Mouse (Mus musculus) embryo, embryonic 11 days (tissue): Measurements from ENCODE around the gene Fggy.

Experiments used
- DNase-seq: peaks from one replicate; pipeline ENCODE4 v3.0.0-alpha.2; 2015

The Fggy gene

DNA sequence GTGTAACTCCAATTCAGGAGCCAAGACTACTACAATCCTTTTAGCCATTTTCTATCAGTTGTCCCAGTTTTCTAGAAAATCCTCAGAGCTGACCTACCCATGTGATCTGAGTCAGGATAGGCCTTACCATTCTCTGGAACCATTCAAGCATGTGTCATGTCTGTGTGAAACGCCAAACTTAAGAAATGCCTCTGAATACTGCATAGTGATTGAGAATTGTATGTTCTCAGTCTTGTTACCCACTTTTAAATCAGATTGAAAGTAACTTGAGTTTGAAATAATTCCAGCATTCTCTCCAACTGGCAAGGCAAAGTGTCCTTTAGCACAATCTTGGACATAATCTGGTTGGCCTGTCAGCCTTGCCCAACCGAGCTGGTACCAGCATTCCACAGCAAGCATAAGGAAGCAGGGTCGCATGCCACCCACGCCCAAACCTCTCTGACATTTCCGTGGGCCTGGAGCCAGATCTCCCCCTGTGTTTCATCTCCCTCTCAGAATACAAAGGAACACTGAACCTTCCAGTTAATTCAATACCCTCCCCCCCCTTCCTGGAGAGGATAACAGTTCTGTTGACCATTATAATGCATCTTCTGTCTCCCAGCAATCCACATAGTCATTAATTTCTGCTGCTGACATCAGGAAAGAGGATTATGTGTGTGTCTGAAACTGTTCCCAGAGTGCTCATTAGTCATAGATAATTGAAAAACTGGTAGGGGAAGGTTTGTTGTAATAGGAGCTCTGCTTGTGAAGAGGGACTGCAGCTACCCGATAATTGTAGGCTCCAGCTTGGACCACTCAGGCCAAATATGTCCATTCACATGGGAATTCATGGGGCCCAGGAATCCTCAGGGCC lies 176.3 kb downstream of the Fggy start:
- DNase-seq, result peak; percentile 65

DNA sequence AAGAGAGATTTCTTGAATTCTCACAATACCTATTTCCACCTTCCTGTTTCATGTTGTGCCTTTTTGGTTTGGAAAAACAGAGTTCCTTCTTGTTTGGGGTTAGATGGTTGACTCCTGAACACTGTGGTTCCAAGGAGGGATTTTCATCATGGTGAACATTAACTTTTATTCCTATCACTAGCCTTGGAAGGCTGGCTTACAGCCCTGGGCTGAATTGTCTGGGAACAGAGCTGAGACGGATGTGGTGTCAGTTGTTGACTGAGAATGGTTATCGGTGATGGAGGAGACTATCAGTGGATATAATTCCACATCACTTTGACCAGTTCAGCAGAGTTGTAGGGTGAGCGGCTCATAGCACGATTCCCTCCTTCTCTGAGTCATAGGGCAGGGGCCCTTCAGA lies 178.7 kb downstream of the Fggy start:
- DNase-seq, result no peak

DNA sequence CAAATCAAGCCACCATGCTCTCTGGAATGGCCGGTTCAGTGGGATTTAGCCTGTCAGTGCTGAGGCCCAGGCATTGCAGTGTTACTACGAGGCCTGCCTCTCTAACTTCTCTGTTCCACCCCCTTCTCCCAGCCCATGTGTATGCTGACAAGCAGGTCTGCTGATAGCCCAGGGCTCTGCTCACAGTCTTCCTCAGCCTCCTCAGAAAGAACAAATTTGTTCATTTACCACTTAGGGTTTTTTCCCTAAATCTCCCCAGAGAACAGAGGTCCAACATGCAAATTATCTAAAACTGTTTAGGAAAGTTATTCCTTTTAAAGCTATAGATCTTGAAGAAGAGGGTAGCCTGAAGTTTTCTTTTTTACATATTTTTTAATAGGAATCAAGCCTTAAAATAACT lies 179.4 kb downstream of the Fggy start:
- no peak for DNase-seq

DNA sequence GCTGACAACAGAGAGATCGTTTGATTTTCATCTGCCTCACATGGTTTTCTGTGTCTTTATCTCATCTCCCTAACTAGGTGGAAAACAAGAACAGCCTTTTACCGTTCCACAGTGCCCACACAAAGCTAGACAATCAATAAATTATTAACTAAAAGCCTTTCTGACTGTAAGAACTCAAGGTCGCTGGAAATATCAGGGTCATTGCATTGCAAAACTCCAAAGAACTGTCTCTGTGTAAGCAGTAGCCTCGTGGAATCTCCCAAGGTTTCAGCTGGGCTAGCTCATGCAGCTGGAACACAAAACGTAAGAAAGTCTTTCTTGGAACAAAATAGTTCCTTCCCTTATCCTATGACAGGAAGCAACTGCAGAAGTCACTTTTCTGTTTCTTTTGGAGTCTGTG lies 180.9 kb downstream of the Fggy start:
- DNase-seq, result no peak

DNA sequence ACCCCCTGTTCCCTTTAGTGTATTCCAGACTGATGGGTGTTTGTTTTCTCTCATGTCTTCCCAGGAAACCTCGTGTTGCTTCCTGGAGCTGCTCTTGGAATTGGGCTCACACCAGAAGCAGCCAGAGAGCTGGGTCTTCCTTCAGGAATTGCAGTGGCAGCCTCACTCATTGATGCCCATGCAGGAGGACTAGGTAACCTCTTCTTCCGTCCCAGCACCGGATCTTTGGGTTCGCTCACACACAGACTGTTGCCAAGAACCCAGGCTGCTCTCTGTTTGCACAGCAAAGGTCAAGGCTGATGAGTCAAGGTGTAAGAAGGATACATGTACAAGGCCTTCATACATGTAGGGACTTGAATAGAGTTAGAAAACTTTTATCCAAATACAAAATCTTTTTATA lies 181.4 kb downstream of the Fggy start:
- no peak for DNase-seq

DNA sequence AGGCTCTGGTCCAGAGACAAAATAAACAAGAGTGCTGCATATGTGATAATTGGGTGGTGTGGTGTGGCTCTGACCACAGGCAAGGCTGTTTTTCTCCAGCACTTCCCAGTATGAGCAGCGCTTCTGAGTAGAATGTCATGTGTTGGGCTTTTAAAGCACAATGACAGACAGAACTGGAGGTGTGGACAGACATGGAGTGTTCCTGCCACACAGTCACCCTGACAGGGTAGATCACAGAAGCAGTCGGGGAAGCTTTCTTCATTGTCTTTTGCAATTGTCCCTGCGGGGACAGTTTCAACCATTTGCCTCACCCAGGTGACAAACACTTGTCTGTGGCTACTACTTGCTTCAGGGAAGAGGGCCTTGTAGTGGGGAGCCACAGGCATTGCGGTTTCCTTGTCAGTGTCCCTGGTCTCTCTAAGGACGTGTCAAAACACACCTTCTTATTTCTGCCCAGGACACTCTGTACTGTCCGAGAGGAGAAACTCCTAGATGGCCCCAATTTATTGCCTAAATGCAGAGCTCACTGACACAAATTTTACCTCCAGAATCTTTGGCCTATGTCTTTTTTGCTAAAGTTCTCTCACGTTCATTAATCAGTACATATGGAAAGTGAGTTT lies 183.9 kb downstream of the Fggy start:
- DNase-seq, result no peak

DNA sequence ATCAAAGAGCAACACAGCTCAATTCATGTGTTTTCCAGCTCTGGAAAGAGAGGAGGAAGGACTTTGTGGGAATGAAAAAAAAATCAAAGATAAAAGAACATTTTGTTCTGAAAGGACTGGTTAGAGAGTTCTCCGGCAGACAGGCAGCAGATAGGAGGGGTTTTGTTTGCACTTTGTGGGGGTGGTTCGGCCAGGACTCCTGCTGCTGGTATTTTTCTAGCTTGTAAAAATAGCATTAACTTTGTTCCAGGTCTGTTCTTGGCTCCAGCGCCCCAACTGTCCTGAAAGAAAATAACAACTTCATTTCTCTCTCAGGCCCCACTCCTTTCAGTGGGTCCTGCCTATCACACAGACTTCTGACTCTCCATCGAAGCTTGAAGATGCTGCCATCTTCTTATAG lies 185.7 kb downstream of the Fggy start:
- peak; percentile 43 for DNase-seq

DNA sequence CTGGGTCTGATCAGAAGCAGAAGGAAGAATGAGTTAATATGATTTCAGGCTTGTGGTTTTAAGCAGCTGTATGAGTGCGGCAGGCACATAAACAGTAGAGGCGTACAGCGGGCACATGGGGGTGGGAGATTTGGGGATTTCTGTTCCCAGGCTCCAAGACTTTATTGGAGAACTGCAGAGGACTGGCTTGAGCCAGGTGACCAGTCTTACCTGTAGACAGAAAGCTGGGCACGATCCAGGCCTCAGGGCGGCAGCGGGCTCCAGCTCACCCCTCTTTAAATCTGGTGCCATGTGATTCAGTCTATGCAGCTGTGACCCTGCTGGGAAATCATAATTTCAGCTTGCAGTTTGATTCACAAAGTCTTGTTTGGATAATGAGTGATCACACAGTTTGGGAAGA lies 189.6 kb downstream of the Fggy start:
- no peak for DNase-seq

DNA sequence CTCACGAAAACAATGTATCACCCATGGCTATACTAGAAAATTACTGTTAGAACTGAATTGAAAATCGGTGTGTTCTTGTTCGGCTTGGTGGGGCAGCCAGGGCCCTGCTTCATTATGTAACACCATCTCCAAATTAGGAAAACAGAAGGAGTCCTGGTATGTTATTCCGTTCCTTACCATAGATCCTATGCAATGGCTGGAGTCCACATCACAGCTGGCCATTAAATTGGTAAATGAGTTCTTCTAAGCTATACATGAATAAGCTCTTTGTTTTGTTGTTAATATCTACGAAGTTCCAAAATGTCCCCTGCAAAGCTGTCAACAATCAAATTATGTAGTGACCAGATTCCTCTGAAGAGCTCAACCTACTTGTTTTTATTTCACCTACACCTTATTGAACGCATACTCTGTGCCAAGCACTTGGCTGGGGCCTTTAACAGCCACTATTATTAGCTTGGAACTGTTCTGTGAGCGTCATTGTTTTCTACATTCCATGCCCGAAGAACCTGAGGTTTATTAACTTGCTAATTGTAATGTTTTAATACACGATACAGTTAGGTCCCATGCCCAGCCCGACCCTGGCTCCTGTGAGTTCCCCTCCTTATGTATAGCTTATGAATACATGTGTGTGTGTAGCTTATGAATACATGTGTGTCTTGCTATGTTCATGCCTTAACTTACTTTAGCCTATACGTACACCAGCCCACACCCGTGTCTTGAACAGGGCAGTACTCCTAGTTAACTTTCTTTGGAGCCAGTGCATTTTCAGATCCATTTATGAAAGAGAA lies 190.3 kb downstream of the Fggy start:
- no peak for DNase-seq

DNA sequence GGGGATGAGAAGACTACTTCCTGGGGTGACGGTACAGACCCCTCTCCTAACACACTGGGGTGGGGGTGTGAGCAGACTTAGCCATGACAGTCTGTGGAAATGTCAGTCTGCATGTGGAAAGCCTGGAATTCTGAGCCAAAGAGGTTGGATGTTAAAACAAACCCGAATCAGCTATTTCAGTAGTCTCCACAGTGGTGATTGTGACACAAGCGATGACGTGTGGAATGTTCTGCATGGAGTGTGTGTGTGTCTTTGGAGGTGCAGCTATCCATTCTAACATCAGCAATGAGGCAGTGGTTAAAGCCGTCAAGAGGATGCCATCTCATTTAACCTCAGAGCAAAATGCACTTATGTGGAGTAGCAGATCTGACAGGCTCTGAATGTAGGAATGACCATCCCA lies 192.9 kb downstream of the Fggy start:
- no peak for DNase-seq

DNA sequence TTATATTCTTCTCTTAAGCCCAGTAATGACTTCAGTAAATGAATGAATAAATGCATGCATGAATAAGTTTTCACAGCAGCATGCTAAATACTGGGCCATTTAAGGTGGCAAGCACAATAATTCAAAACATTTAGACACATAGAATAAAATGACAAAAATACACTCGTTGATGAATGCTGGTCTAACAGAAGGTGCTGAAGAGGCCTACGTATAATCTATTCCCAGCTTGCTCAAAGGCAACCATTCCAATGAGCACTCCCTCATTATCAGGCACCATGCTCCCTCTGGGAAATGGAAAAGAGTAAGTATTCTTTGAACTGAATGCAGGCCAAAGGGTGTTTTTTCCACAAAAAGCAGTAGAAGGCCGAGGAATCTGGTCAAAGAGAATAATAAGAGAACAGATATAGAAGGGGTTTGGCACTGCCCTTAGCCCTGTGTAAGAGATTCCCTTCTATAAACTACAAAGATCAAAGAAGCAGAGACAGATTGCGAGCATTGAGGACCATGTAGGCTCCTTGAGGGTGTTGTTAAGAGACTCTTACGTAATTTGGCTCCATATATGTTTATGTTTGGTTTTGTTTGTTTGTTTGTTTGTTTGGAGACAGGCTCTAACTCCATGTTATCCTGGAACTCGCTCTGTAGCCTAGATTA lies 195.4 kb downstream of the Fggy start:
- no peak for DNase-seq

DNA sequence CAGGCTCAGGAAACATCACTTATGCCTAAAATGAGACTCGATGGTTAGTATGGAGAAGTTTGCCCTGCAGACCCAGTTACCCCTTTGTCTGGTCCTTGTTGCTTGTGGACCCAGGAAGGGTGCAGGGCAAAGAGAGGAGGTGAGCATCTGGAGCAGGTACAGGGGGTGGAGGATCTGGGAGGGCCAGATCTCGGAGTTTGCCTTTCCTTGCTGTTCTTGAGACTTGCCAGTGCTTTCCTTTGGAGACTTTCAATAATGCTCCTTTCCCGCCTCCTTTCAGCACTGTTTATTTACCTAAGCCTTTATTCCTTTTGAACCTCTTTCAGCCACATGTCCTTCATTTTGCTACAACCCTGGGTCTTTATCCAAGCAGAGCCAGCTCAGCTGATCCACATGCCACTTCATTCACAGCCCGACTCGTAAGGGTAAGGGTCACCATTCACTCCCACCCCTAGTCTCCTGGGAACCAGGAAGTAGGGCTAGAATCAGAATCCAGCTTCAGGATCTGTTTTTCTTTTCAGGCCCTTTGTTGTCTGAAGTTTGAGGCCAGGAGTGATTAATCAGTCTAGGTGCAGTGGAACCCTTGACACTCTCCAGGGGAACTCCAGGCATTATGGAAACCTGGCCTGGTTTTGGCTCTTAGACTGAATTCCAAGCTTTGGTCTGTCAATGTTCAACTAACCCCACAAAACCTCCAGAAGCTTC lies 201.9 kb downstream of the Fggy start:
- peak; percentile 69 for DNase-seq

DNA sequence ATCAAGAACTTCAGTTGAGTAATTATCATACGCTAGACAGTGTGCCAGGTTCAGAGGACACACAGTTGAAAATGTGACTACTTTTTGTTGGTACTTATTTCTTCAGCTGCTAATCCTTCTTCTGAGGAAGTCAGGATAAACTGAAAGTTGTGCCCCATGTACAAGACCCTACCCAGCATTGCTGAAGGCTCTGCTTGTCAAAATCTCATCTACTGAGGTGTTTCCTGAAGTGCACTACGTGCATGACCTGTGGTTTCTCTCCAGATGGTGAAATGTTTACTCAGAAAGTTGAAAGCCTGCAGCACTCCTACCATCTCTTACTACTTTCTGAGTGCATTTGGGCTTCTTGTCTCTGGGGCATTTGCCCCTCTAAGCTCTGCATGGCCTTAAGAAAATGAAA lies 208.1 kb downstream of the Fggy start:
- DNase-seq, result no peak

DNA sequence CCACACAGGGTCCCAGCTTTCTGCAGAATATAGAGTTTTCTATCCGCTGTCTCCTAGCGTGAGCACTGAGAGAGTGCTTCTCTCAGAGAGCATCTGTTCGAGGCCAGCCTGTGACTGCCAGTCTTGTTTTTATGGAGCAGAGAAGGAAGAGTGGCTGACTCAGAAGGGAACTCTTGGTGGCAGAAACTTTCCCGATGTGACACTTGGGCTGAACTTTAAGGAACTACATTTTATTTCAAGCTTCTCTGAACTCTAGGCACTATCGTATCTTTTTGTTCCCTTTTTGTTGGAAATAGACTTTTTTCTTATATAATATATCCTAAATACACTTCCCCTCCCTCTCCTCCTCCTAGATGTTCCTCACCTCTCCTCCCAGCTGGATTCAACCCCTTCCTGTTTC lies 213.2 kb downstream of the Fggy start:
- no peak for DNase-seq

DNA sequence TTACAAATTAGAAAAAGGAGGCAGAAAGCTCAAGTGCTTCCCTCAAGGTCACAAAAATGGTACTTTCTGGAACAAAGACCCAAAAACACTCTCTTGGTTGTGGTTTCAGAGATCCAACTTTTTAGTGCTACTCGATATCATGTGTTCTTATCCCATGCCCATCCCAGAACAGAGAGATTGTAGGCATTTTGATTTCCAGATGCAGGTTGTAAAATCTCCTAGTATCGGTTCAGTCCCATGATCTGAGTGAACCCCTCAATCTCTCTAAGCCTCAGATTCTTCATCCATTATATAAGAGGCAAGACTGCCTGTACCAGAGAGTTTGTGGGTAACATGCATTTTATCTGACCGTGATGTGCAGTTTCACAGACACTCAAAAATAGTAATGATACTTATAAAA lies 214.2 kb downstream of the Fggy start:
- DNase-seq, result no peak

DNA sequence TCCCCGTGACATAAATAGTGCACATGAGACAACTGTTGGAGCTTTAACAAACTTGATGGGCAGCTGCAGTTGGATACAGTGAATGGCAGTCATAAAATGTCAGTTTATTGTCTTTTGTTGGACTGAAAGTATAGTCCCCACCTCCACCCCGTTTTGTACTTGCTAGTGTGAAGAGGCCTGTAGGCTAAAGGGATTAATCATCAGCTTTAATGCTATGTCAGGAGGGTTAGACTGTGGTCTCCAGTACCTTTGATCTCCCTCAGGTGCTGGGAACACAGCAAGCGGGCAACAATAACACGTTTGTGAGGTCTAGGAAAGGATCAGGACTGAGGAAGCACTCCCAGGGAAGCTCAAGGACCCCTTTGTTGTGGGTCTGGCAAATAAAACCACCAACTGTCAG lies 214.6 kb downstream of the Fggy start:
- no peak for DNase-seq

DNA sequence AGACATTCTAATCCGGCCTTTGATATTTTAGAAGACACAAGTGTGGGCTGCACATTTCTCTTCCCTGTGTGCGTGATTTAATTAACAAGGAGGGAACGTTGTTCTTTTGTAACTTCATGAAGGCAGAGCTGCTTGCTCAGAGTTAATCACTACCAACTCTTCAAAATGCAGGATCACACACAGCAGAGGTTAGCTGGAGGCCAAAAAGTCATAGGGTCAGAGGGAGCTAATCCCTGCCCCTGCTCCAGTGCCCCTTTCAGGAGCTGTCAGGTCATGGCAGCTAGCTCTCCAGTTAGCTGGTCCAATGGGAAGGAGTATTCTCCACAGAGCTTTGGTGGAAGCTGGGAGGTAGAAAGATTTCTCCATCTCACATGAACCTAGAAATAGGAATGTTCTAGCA lies 215.4 kb downstream of the Fggy start:
- DNase-seq, result peak; percentile 47

DNA sequence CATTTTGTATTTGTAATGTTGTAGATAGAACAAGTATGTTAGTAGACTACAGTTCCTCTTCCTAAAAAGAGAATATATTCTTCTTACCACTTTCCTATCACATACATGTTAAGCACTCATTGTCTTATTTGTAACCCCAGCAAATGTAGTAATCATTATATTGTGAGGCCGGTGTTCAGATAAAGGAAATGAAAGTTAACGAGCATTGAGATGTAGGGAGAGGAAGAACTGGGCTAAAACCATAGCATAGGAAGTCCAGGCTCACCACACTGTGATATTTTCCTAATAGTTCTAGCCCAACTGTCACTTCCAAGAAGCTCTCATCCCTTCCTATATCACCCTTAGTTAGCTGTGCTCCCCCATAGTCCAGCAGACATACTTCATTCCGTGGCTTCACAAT lies 218.3 kb downstream of the Fggy start:
- DNase-seq, result no peak

DNA sequence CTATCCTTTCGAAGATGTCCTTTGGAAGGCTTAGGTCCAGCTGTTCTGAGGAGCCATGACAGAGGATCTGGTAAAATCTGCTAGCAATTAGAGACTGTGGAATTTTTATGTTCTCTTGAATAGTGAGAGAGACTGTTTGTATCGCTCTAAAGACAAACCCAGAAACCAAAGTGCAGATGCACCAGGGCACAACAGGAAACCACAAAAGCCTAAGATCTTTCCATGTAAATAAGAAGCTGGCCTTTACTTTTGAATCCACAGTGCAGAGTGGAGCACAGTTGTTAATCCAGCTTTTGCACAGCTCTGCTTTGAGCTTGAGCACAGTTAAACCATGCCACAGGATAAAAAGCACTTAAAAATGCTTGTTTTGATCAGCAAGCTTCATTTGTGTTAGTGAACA lies 220.5 kb downstream of the Fggy start:
- no peak for DNase-seq

DNA sequence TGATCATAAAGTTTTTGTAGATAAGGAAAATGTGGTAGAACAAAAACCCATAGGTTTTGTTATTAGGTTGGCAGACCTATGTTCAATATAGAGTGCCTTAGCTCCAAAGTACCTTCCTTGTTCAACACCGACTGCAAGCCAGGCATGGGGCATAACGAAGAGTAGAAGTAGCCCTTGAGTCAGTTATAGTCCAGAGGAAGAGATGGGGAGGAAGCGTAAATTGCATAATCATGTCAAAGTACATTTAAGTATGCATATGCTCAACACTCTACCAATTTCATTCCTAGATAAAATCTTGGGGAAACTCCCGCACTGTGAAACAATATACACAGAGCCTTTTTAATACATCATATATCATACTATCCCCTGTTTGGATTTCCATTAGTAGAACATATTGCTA lies 221.2 kb downstream of the Fggy start:
- DNase-seq, result no peak

DNA sequence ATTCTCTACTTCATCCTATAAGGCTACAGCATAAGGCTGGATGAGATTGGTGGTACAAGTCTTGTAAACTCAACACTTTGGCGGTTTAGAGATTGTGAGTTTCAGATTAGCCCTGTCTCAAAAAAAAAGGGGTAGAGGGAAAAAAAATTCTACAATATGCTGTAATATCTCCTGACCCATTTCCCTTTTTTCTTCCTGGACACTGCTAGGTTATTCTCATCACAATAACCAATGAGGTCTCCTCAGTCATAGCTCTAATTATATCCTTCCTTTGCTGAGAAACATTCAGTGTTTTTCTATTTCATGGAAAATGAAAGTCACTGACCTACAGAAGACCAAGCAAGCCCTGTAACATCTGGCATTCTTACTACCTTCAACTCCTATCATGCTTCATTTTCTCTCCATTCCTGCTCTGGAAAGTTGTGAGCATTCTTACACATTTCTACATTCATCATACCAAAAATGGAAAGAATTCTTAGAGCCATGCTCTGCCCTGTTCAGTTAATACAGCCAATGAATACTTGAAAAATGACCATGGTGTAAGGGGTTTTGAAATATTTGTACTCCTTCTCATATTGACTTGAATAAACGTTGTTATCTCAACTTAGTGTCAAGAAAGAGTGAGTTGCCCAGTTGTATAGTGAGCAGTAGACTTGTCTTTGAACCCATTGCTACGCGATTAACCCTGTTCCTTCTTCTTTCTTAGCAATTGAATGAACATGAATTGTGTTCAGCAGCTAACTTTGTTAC lies 227.0 kb downstream of the Fggy start:
- no peak for DNase-seq

DNA sequence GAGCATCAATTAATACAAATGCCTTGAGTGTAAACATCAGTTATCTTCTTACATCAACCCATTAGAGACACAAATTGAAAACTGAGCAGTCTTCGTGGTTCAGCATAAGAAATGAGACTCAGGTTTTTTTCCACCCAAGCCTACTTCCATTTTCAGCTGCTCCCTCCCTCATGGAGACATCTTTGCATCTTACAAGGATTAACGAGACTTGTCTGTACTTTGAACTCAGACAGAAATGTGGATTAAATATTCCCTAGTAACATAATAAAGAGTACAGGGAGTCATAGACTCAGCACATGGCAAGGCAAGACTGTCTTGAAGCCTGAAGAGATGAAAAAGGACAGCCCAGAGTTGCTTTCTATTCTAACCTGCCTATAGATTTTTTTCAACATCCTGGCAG lies 230.3 kb downstream of the Fggy start:
- DNase-seq, result no peak
